In genomic region chr2:6909921-6910320, GRCm38 (mm10) we compare ENCODE assay signal across 20 mouse cellular contexts.
A peak's percentile ranks its signal among the peaks of the same experiment; 100 is the strongest.
DNase-seq lines count a peak whose midpoint lies in the region; ATAC-seq and TF ChIP-seq lines count a peak whose summit lies in the region.
"Had no signal": no experiment of that assay in that cellular context is flagged by ENCODE, and none has a peak within 500 bp of the region (broad histone marks: within the 10 kb centered on the region; RNA-seq: fewer than 3 reads in every experiment).

No protein-coding gene starts in this region.

- H3K4me1 ChIP-seq in ES-E14 (ENCODE audit: control insufficient read depth in 2 of 2, insufficient read depth in 2 of 2, low read length in 2 of 2, poor library complexity in 1 of 2) = no peaks in the 10 kb centered on the region
- peaks cover 3% of the 10 kb centered on the region; the same call in 1 of the 2 replicates for H3K4me1 ChIP-seq in midbrain, embryonic 15.5 days
- H3K4me1 ChIP-seq: limb, embryonic 10.5 days had no signal

- DNase-seq in ES-E14 (ENCODE audit: low read depth, low spot score) (peak; percentile 3), R1 (ENCODE audit: low read depth, low spot score) (peak; percentile 35)
- DNase-seq in gastrocnemius, postnatal 10 days = peak; percentile 14
- DNase-seq in lung, postnatal 10 days = peak; percentile 71
- no peak for DNase-seq in yolk sac, embryonic 10.5 days (ENCODE audit: low spot score)
- no peak for DNase-seq in right cerebral cortex, postnatal 14 days
- DNase-seq in left cerebral cortex, postnatal 10 days (ENCODE audit: extremely low spot score in 1 of 2, low spot score in 2 of 2) = no peak
- DNase-seq: adrenal gland, postnatal 36 days; cerebellum, adult 9-11 months; kidney, adult 9 months; layer of hippocampus, postnatal 36 days; thymus, postnatal 25 days had no signal

- no peaks in the 10 kb centered on the region for H3K9me3 ChIP-seq in ES-E14 (ENCODE audit: control insufficient read depth, insufficient read depth, low read depth, low read length)
- H3K9me3 ChIP-seq in midbrain, embryonic 15.5 days = no peaks in the 10 kb centered on the region
- H3K9me3 ChIP-seq: embryonic facial prominence, embryonic 15.5 days; forebrain, embryonic 12.5 days; limb, embryonic 10.5 days had no signal

- intact Hi-C loops in left cerebral cortex, postnatal 10 days (cut with DNase I) = no loop called here

- H3K4me3 ChIP-seq in ES-E14 (ENCODE audit: insufficient read depth in 1 of 2, low read depth in 1 of 2, low read length in 2 of 2, poor library complexity in 1 of 2, severe bottlenecking in 1 of 2) = no peak overlapping the region
- no peak overlapping the region for H3K4me3 ChIP-seq in midbrain, embryonic 15.5 days
- H3K4me3 ChIP-seq: embryonic facial prominence, embryonic 15.5 days; forebrain, embryonic 12.5 days; limb, embryonic 10.5 days had no signal

- in situ Hi-C loops in ES-E14 (cut with MboI; ENCODE audit: low sequenced_read_pairs in 2 of 2, unreplicated experiment in 2 of 2) = no loop called here

- H3K27me3 ChIP-seq in midbrain, embryonic 15.5 days (replicated peaks) = no peaks in the 10 kb centered on the region
- H3K27me3 ChIP-seq: embryonic facial prominence, embryonic 15.5 days; forebrain, embryonic 12.5 days had no signal

- WGBS in midbrain, embryonic 15.5 days = 77% methylated on average over 7 of the region's 7 CpGs

- H3K9ac ChIP-seq in ES-E14 (ENCODE audit: insufficient read depth, low read depth, low read length, poor library complexity, severe bottlenecking) = no peak overlapping the region
- H3K9ac ChIP-seq in midbrain, embryonic 15.5 days = no peak overlapping the region
- H3K9ac ChIP-seq: embryonic facial prominence, embryonic 15.5 days; forebrain, embryonic 12.5 days had no signal

- H3K36me3 ChIP-seq in ES-E14 (ENCODE audit: control insufficient read depth, insufficient read depth, low read length, poor library complexity, severe bottlenecking) = no peaks in the 10 kb centered on the region
- no peaks in the 10 kb centered on the region for H3K36me3 ChIP-seq in midbrain, embryonic 15.5 days (replicated peaks)
- H3K36me3 ChIP-seq: embryonic facial prominence, embryonic 15.5 days; forebrain, embryonic 12.5 days; limb, embryonic 10.5 days had no signal

- H3K4me2 ChIP-seq in midbrain, embryonic 15.5 days = no peak overlapping the region
- H3K4me2 ChIP-seq: embryonic facial prominence, embryonic 15.5 days; forebrain, embryonic 12.5 days; liver, embryonic 11.5 days had no signal

- H3K27ac ChIP-seq in ES-E14 (ENCODE audit: insufficient read depth, low read depth, low read length, poor library complexity, severe bottlenecking) = no peak overlapping the region
- H3K27ac ChIP-seq in midbrain, embryonic 15.5 days = no peak overlapping the region
- H3K27ac ChIP-seq: embryonic facial prominence, embryonic 15.5 days; forebrain, embryonic 12.5 days; limb, embryonic 10.5 days; stomach, postnatal 0 days had no signal

- ATAC-seq in midbrain, embryonic 15.5 days (replicated peaks) = no peak
- ATAC-seq: activated CD4-positive, CD25-positive, alpha-beta regulatory T cell, adult 4 months; midbrain, embryonic 16.5 days had no signal

TF ChIP-seq in ES-E14, 5 proteins besides CTCF, POLR2A, EP300 and RAD21:
- TF ChIP-seq MAFK (IDR thresholded peaks at IDR 0.05; ENCODE audit: insufficient read depth, low read depth, low read length) (no peak), HCFC1 (IDR thresholded peaks at IDR 0.05; ENCODE audit: borderline replicate concordance, insufficient read depth, low read length) (no peak), ZC3H11A (IDR thresholded peaks at IDR 0.05; ENCODE audit: borderline replicate concordance, low read depth, low read length) (no peak), CHD2 (IDR thresholded peaks at IDR 0.05; ENCODE audit: low read depth, low read length) (no peak), ZNF384 (IDR thresholded peaks at IDR 0.05; ENCODE audit: low read depth, low read length) (no peak)

Comparison
In these comparisons a context has a peak if more than half of its experiments do, and no peak if none do; other contexts are left out.
1. DNase-seq: peak in ES-E14 (single experiment), R1 (single experiment), gastrocnemius, postnatal 10 days (single experiment) and lung, postnatal 10 days (single experiment); none in yolk sac, embryonic 10.5 days (single experiment), right cerebral cortex, postnatal 14 days (single experiment) and left cerebral cortex, postnatal 10 days (0 of 2).